Mouse (Mus musculus): ENCODE data around the gene Klrb1b. TPM values are rescaled to one million over a fixed set of nuclear protein-coding genes. Genes with fewer than 3 reads are reported as not detected.
"Not testable (repeated sequence)": the region's sequence is repeated elsewhere in the genome, so short reads cannot be mapped to it uniquely, and the experiment has no call there.

Klrb1b gene
- polyA plus RNA-seq, 1 experiment from 2014 or later: not detected

GRCm38 (mm10) chr6:128808532-128808931 lies 17.6 kb downstream of the Klrb1b start:
- Histone ChIP-seq H3K9ac (replicated peaks) (no peak overlapping the region), H3K27me3 (no peaks in the 10 kb centered on the region)
- WGBS: 90% methylated on average over 5 of the region's 5 CpGs

GRCm38 (mm10) chr6:128807021-128807420 lies 19.1 kb downstream of the Klrb1b start:
- Histone ChIP-seq H3K27me3 (no peaks in the 10 kb centered on the region), H3K27ac (replicated peaks) (no peak overlapping the region), H3K9me3 (no peaks in the 10 kb centered on the region), H3K36me3 (no peaks in the 10 kb centered on the region), H3K9ac (replicated peaks) (no peak overlapping the region), H3K4me3 (no peak overlapping the region), H3K4me1 (0 out of 2 replicates have a peak, but pooled peaks cover 3% of the 10 kb centered on the region), H3K4me2 (replicated peaks) (no peak overlapping the region)
- 73% methylated on average over 3 of the region's 3 CpGs for WGBS
- no peak for ATAC-seq (ENCODE audit: low FRiP score, low read depth)

More at GRCm38 (mm10) chr6:128808532-128808931, 17.6 kb downstream of the Klrb1b start:
- Histone ChIP-seq H3K36me3 (no peaks in the 10 kb centered on the region), H3K4me3 (no peak overlapping the region), H3K9me3 (no peaks in the 10 kb centered on the region), H3K4me1 (no peaks in the 10 kb centered on the region), H3K4me2 (replicated peaks) (no peak overlapping the region), H3K27ac (replicated peaks) (no peak overlapping the region)
- no peak for ATAC-seq (ENCODE audit: low FRiP score, low read depth)

GRCm38 (mm10) chr6:128804823-128805640 lies 21.1 kb downstream of the Klrb1b start:
- not testable (repeated sequence) for H3K4me2 ChIP-seq (replicated peaks)
- WGBS: 65% methylated on average over 7 of the region's 7 CpGs
- peak; percentile 28 for ATAC-seq (ENCODE audit: low FRiP score, low read depth)

GRCm38 (mm10) chr6:128802999-128803857 lies 22.9 kb downstream of the Klrb1b start:
- H3K4me1 ChIP-seq: peaks cover 5% of the 10 kb centered on the region
- no peak overlapping the region; the same call in 1 of the 2 replicates for H3K9ac ChIP-seq (replicated peaks)
- no peaks in the 10 kb centered on the region for H3K9me3 ChIP-seq
- H3K4me2 ChIP-seq (replicated peaks): peak overlapping the region; percentile 55
- 6% methylated on average over 26 of the region's 26 CpGs for WGBS
- peak overlapping the region; percentile 75; the same call in 1 of the 2 replicates for H3K27ac ChIP-seq (replicated peaks)
- no peaks in the 10 kb centered on the region for H3K36me3 ChIP-seq
- peak overlapping the region; percentile 48 for H3K4me3 ChIP-seq
- H3K27me3 ChIP-seq: no peaks in the 10 kb centered on the region
- ATAC-seq (ENCODE audit: low FRiP score, low read depth): peak; percentile 93

More at GRCm38 (mm10) chr6:128804823-128805640, 21.1 kb downstream of the Klrb1b start:
- H3K4me3 ChIP-seq; H3K9ac ChIP-seq (replicated peaks); H3K27me3 ChIP-seq; H3K4me1 ChIP-seq; H3K9me3 ChIP-seq; H3K36me3 ChIP-seq: not testable (repeated sequence)
- H3K27ac ChIP-seq (replicated peaks): peak overlapping the region; percentile 36; the same call in 1 of the 2 replicates

- Histone ChIP-seq H3K27me3 (no peaks in the 10 kb centered on the region), H3K4me3 (peak overlapping the region; percentile 48), H3K4me2 (replicated peaks) (peak overlapping the region; percentile 55), H3K36me3 (no peaks in the 10 kb centered on the region), H3K9me3 (no peaks in the 10 kb centered on the region), H3K4me1 (peaks cover 11% of the 10 kb centered on the region), H3K27ac (replicated peaks) (peak overlapping the region; percentile 75), H3K9ac (replicated peaks) (peak overlapping the region; percentile 54; the same call in 1 of the 2 replicates)
- 6% methylated on average over 10 of the region's 10 CpGs for WGBS
- peak; percentile 48 for ATAC-seq (ENCODE audit: low FRiP score, low read depth)
These were observed 23.6 kb downstream of the Klrb1b start for GRCm38 (mm10) chr6:128802557-128802956.

GRCm38 (mm10) chr6:128800696-128801095 lies 25.4 kb downstream of the Klrb1b start:
- H3K9ac ChIP-seq (replicated peaks); H3K4me3 ChIP-seq; H3K4me2 ChIP-seq (replicated peaks); H3K36me3 ChIP-seq; ATAC-seq (ENCODE audit: low FRiP score, low read depth); H3K27ac ChIP-seq (replicated peaks); H3K9me3 ChIP-seq; H3K27me3 ChIP-seq: not testable (repeated sequence)
- 88% methylated on average over 5 of the region's 5 CpGs for WGBS
- H3K4me1 ChIP-seq: peaks cover 12% of the 10 kb centered on the region

- Histone ChIP-seq H3K4me1 (peaks cover 12% of the 10 kb centered on the region), H3K4me2 (replicated peaks) (peak overlapping the region; percentile 56), H3K27ac (replicated peaks) (peak overlapping the region; percentile 60), H3K4me3 (peak overlapping the region; percentile 61), H3K36me3 (no peaks in the 10 kb centered on the region), H3K27me3 (no peaks in the 10 kb centered on the region), H3K9me3 (no peaks in the 10 kb centered on the region), H3K9ac (replicated peaks) (peak overlapping the region; percentile 41)
- ATAC-seq (ENCODE audit: low FRiP score, low read depth): no peak
- WGBS: 28% methylated on average over 7 of the region's 7 CpGs
These were observed 26.2 kb downstream of the Klrb1b start for GRCm38 (mm10) chr6:128799896-128800270.

- H3K9ac ChIP-seq (replicated peaks): peak overlapping the region; percentile 62
- not testable (repeated sequence) for H3K27me3 ChIP-seq
- peak; percentile 74 for ATAC-seq (ENCODE audit: low FRiP score, low read depth)
These were observed 26.8 kb downstream of the Klrb1b start for GRCm38 (mm10) chr6:128799144-128799895.

GRCm38 (mm10) chr6:128798772-128799143 lies 27.4 kb downstream of the Klrb1b start:
- under 1% methylated on average over 20 of the region's 20 CpGs for WGBS
- Histone ChIP-seq H3K4me2 (replicated peaks) (peak overlapping the region; percentile 56), H3K4me1 (peaks cover 12% of the 10 kb centered on the region), H3K9ac (replicated peaks) (peak overlapping the region; percentile 62), H3K27ac (replicated peaks) (peak overlapping the region; percentile 72), H3K4me3 (peak overlapping the region; percentile 61)
- H3K36me3 ChIP-seq, H3K9me3 ChIP-seq, H3K27me3 ChIP-seq: not testable (repeated sequence)
- ATAC-seq (ENCODE audit: low FRiP score, low read depth): peak; percentile 13; the same call in 1 of the 2 replicates

More at GRCm38 (mm10) chr6:128799144-128799895, 26.8 kb downstream of the Klrb1b start:
- H3K9me3 ChIP-seq, H3K36me3 ChIP-seq: not testable (repeated sequence)
- Histone ChIP-seq H3K4me1 (peaks cover 12% of the 10 kb centered on the region), H3K4me3 (peak overlapping the region; percentile 61), H3K27ac (replicated peaks) (peak overlapping the region; percentile 72), H3K4me2 (replicated peaks) (peak overlapping the region; percentile 56)
- WGBS: under 1% methylated on average over 49 of the region's 49 CpGs

GRCm38 (mm10) chr6:128797936-128798771 lies 28.0 kb downstream of the Klrb1b start:
- Histone ChIP-seq H3K9me3 (no peaks in the 10 kb centered on the region), H3K36me3 (no peaks in the 10 kb centered on the region), H3K27me3 (no peaks in the 10 kb centered on the region), H3K4me3 (peak overlapping the region; percentile 61), H3K9ac (replicated peaks) (peak overlapping the region; percentile 43), H3K4me1 (peaks cover 12% of the 10 kb centered on the region), H3K27ac (replicated peaks) (no peak overlapping the region), H3K4me2 (replicated peaks) (peak overlapping the region; percentile 56)
- ATAC-seq (ENCODE audit: low FRiP score, low read depth): no peak
- 12% methylated on average over 15 of the region's 15 CpGs for WGBS
